Mouse (Mus musculus): ENCODE measurements at regions not wholly inside any gene's neighbourhood (a gene's known extent, or its start where the extent isn't known, plus 50 kb on each side); places are given as distances from the start of the nearest gene placed in this dataset.

DNA sequence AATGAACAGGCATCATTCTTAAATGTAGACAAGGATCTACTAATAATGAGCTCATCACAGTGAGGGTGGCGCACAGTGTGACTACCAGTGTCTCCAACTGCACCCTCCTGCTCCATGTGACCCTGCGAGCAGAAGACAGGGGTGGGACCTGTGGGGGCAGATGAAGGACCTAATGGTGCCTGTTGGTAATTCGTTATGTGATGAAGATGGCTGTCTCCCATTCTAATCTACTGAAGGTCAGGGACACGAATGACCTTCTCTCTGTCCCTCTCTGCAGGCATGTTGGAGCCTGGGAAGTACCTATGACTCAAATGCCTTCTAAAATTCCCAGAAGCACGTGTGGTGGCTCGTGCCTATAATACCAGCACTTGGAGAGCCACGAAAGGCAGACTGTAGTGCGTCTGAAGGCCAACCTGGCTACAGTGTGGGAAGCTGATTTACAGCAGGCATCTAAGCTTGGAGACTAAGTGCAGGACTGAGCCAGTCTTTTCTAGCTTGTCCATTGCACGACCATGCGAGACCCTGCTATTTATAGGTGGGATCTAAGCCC, 109.9 kb upstream of the Mbnl2 start:
- TF ChIP-seq POLR2A (IDR thresholded peaks at IDR 0.05; ENCODE audit: control insufficient read depth, low read depth, low read length) (no peak), CTCF (IDR thresholded peaks at IDR 0.05; ENCODE audit: control insufficient read depth, insufficient read depth, insufficient replicate concordance, low read depth, low read length) (no peak)
